Mouse (Mus musculus) layer of hippocampus, adult 18-20 months (tissue): ENCODE measurements at regions not wholly inside any gene's neighbourhood (a gene's known extent, or its start where the extent isn't known, plus 50 kb on each side); places are given as distances from the start of the nearest gene placed in this dataset.

ENCODE experiments used
- DNase-seq, 2 experiments: peaks; one replicate each; pipeline ENCODE4 v3.0.0; 2022; ENCODE audit warnings: low spot score in 2 of 2

DNA sequence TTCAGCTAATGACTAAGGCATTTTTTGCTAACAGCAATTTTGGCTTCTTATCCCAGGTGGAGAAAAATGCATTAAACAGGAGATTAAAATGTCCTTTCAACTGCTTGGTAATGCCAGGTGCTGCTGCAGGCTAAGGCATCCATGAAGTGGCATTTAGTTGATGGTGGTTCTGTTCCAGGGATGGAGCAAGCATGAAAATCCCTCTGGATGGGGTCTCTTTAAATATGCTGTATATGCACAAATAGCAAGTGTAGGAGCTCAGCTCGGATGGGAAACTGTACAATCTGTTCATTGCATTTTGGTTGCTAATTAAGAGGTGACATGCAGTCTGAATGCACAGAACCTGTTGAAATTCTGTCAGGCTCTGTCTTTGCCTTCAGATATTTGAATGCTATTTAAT is 723.0 kb upstream of the Mef2c start:
- DNase-seq: peak in 1 of 2 experiments; percentile 8
